Mouse (Mus musculus) liver, embryonic 14 days (tissue): ENCODE results near the gene Spaca5. TPM values are rescaled to one million over a fixed set of nuclear protein-coding genes. Genes with fewer than 3 reads are reported as not detected.

Source experiments
- polyA plus RNA-seq: library from polyadenylated mRNA; depleted of rRNA; stranded (reverse); fragments of >200 nt; gene quantifications from 2 replicates; pipeline ENCODE4 v1.2.3, GENCODE M21; 2012; rRNA removed

The Spaca5 gene
- polyA plus RNA-seq = not detected in 2 replicates

GRCm38 (mm10) chrX:21068106-21068505 lies at the start of gene Spaca5:
Spaca5 (plus strand) TSS chrX:21068406.

GRCm38 (mm10) chrX:21061866-21062543 lies 6.2 kb upstream of the Spaca5 start, which contains the start of gene Zfp182:
Zfp182 (minus strand) TSS chrX:21062316.

GRCm38 (mm10) chrX:21088983-21089866 lies 21.0 kb downstream of the Spaca5 start, which contains the start of gene Zfp300:
Zfp300 (minus strand) TSS chrX:21089527.

GRCm38 (mm10) chrX:21115520-21115919 lies 47.3 kb downstream of the Spaca5 start, which contains the start of gene Ssxa1:
Ssxa1 (plus strand) TSS chrX:21115820.

Other genes with a start within 250 kb of the Spaca5 start
- 1.4 and 2.1 TPM in 2 replicates for gene Timp1, start 198.2 kb upstream of the Spaca5 start, polyA plus RNA-seq
- 0.01 and 0.03 TPM in 2 replicates for gene Syn1, start 147.4 kb upstream of the Spaca5 start, polyA plus RNA-seq
- gene Cfp, start 136.9 kb upstream of the Spaca5 start, polyA plus RNA-seq = 14.6 and 19.4 TPM in 2 replicates
- 1.7 and 2.1 TPM in 2 replicates for gene Elk1, start 117.8 kb upstream of the Spaca5 start, polyA plus RNA-seq
- 14.6 and 20.0 TPM in 2 replicates for gene Uxt, start 106.4 kb upstream of the Spaca5 start, polyA plus RNA-seq
- 1.8 and 2.1 TPM in 2 replicates for gene Zfp182, start 6.1 kb upstream of the Spaca5 start, polyA plus RNA-seq
- gene Zfp300, start 21.1 kb downstream of the Spaca5 start, polyA plus RNA-seq = 0.03 and 0.06 TPM in 2 replicates
- gene Ssxa1, start 47.4 kb downstream of the Spaca5 start, polyA plus RNA-seq = not detected in 2 replicates
- gene Gm21876, start 107.2 kb downstream of the Spaca5 start, polyA plus RNA-seq = not detected in 2 replicates